Mouse (Mus musculus): ENCODE measurements at regions not wholly inside any gene's neighbourhood (a gene's known extent, or its start where the extent isn't known, plus 50 kb on each side); places are given as distances from the start of the nearest gene placed in this dataset.

- no peaks in the 10 kb centered on the region for H3K27me3 ChIP-seq
- no peak for ATAC-seq (replicated peaks)
- H3K4me2 ChIP-seq (replicated peaks), result no peak overlapping the region
- H3K36me3 ChIP-seq, result no peaks in the 10 kb centered on the region
- H3K9me3 ChIP-seq, result no peaks in the 10 kb centered on the region
- WGBS, result 94% methylated on average over 14 of the region's 14 CpGs
- H3K4me1 ChIP-seq, result no peaks in the 10 kb centered on the region
- H3K9ac ChIP-seq (replicated peaks), result no peak overlapping the region
- H3K4me3 ChIP-seq, result no peak overlapping the region
- no peak overlapping the region for H3K27ac ChIP-seq (replicated peaks)
Measured at GRCm38 (mm10) chr7:74719321-74719720, 164.7 kb upstream of the Slco3a1 start.

- no peak; the same call in 1 of the 2 replicates for ATAC-seq (replicated peaks)
- Histone ChIP-seq H3K4me2 (replicated peaks) (no peak overlapping the region), H3K27ac (replicated peaks) (no peak overlapping the region), H3K36me3 (no peaks in the 10 kb centered on the region), H3K4me1 (peaks cover 16% of the 10 kb centered on the region), H3K9me3 (no peaks in the 10 kb centered on the region), H3K27me3 (no peaks in the 10 kb centered on the region), H3K4me3 (no peak overlapping the region), H3K9ac (replicated peaks) (no peak overlapping the region)
- WGBS, result 12% methylated on average over 7 of the region's 7 CpGs
Measured at GRCm38 (mm10) chr7:74709993-74710581, 155.5 kb upstream of the Slco3a1 start.

GRCm38 (mm10) chr7:74709006-74709405 is 154.4 kb upstream of the Slco3a1 start:
- 51% methylated on average over 5 of the region's 5 CpGs for WGBS
- peaks cover 16% of the 10 kb centered on the region for H3K4me1 ChIP-seq
- no peak overlapping the region for H3K9ac ChIP-seq (replicated peaks)
- peak; percentile 58; the same call in 1 of the 2 replicates for ATAC-seq (replicated peaks)
- H3K4me3 ChIP-seq, result no peak overlapping the region
- H3K9me3 ChIP-seq, result no peaks in the 10 kb centered on the region
- H3K4me2 ChIP-seq (replicated peaks), result no peak overlapping the region
- H3K27me3 ChIP-seq, result no peaks in the 10 kb centered on the region
- no peak overlapping the region; the same call in 1 of the 2 replicates for H3K27ac ChIP-seq (replicated peaks)
- H3K36me3 ChIP-seq, result no peaks in the 10 kb centered on the region

DNA sequence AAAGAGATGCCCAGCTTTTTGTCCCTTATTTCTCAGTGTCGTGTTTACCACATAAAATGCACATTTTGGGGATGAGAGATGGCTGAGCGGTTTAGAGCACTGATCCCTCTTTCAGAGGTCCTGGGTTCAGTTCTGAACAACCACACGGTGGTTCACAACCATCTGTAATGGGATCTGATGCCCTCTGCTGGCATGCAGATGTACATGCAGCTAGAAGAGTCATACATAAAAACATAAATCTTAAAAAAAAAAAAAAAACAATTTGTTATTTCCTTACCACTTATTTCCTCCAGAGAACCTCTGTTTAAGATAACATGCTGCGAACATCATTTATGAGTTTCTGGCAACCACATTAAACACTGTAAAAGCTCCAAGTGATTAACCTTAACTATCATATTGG is 149.0 kb upstream of the Slco3a1 start:
- no peak for ATAC-seq (replicated peaks)
- no peaks in the 10 kb centered on the region for H3K36me3 ChIP-seq
- H3K27me3 ChIP-seq, result no peaks in the 10 kb centered on the region
- no peaks in the 10 kb centered on the region for H3K9me3 ChIP-seq
- no peak overlapping the region for H3K9ac ChIP-seq (replicated peaks)
- no peak overlapping the region for H3K4me2 ChIP-seq (replicated peaks)
- H3K4me1 ChIP-seq, result peaks cover 2% of the 10 kb centered on the region; the same call in 1 of the 2 replicates
- H3K27ac ChIP-seq (replicated peaks), result no peak overlapping the region
- WGBS, result 76% methylated on average over 4 of the region's 4 CpGs
- H3K4me3 ChIP-seq, result no peak overlapping the region

GRCm38 (mm10) chr7:74697794-74698354 is 143.3 kb upstream of the Slco3a1 start:
- WGBS, result 67% methylated on average over 3 of the region's 3 CpGs
- H3K9ac ChIP-seq (replicated peaks), result no peak overlapping the region
- H3K27ac ChIP-seq (replicated peaks), result no peak overlapping the region
- no peak overlapping the region for H3K4me3 ChIP-seq
- no peaks in the 10 kb centered on the region for H3K9me3 ChIP-seq
- no peak overlapping the region for H3K4me2 ChIP-seq (replicated peaks)
- no peaks in the 10 kb centered on the region for H3K36me3 ChIP-seq
- H3K4me1 ChIP-seq, result no peaks in the 10 kb centered on the region
- no peak for ATAC-seq (replicated peaks)
- no peaks in the 10 kb centered on the region for H3K27me3 ChIP-seq

GRCm38 (mm10) chr7:74696286-74696685 is 141.7 kb upstream of the Slco3a1 start:
- no peaks in the 10 kb centered on the region for H3K4me1 ChIP-seq
- 90% methylated on average over 4 of the region's 4 CpGs for WGBS
- no peak overlapping the region for H3K4me3 ChIP-seq
- H3K9me3 ChIP-seq, result no peaks in the 10 kb centered on the region
- H3K27ac ChIP-seq (replicated peaks), result no peak overlapping the region
- no peaks in the 10 kb centered on the region for H3K27me3 ChIP-seq
- H3K4me2 ChIP-seq (replicated peaks), result no peak overlapping the region
- H3K9ac ChIP-seq (replicated peaks), result no peak overlapping the region
- ATAC-seq (replicated peaks), result no peak
- H3K36me3 ChIP-seq, result no peaks in the 10 kb centered on the region

DNA sequence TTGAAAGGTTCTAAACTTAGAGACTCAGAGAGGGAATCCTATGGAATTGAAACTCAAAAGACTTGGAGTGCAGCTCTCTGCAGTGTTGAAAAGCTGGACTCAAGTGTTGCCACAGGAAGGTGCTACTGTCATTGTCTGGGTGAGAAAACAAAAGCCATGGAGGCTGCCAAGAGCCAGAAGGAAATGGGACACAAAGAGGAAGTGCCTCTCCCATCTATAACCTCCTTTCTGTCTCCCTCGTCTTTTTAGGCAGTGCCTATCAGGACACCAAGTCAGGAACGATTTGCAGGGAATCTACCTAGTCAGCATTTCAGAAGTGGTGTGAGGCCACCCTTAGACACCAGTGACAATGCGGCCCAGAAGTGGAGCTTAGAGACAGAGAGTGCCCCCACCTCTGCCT is 138.5 kb upstream of the Slco3a1 start:
- no peak overlapping the region for H3K4me2 ChIP-seq (replicated peaks)
- ATAC-seq (replicated peaks), result no peak
- WGBS, result 68% methylated on average over 3 of the region's 3 CpGs
- no peaks in the 10 kb centered on the region for H3K9me3 ChIP-seq
- H3K9ac ChIP-seq (replicated peaks), result no peak overlapping the region
- H3K36me3 ChIP-seq, result no peaks in the 10 kb centered on the region
- no peak overlapping the region for H3K27ac ChIP-seq (replicated peaks)
- H3K4me3 ChIP-seq, result no peak overlapping the region
- H3K4me1 ChIP-seq, result peaks cover 4% of the 10 kb centered on the region
- H3K27me3 ChIP-seq, result no peaks in the 10 kb centered on the region

DNA sequence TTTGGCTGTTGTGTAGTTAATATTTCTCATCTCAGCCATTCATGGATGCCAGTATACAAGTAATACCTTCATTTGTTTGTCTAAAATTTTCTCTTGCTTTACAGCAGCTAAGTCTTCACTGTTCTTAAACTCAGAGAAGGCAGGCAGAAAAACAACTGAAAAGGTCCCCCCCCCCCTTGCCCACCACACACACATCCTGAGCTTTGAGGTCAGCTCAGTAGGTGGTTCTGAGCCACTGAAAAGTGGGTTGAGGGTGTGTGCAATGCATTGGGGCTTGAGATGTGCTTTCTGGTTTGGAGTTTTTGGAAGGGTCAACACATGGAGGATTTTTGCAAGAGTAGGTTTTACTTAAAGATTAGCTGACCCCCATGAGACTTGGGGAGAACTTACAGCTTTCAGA is 136.1 kb upstream of the Slco3a1 start:
- H3K27ac ChIP-seq (replicated peaks), result no peak overlapping the region
- H3K9ac ChIP-seq (replicated peaks), result no peak overlapping the region
- no peaks in the 10 kb centered on the region for H3K27me3 ChIP-seq
- ATAC-seq (replicated peaks), result no peak
- H3K4me2 ChIP-seq (replicated peaks), result no peak overlapping the region
- peaks cover 14% of the 10 kb centered on the region for H3K4me1 ChIP-seq
- H3K36me3 ChIP-seq, result no peaks in the 10 kb centered on the region
- no peak overlapping the region for H3K4me3 ChIP-seq
- H3K9me3 ChIP-seq, result no peaks in the 10 kb centered on the region

DNA sequence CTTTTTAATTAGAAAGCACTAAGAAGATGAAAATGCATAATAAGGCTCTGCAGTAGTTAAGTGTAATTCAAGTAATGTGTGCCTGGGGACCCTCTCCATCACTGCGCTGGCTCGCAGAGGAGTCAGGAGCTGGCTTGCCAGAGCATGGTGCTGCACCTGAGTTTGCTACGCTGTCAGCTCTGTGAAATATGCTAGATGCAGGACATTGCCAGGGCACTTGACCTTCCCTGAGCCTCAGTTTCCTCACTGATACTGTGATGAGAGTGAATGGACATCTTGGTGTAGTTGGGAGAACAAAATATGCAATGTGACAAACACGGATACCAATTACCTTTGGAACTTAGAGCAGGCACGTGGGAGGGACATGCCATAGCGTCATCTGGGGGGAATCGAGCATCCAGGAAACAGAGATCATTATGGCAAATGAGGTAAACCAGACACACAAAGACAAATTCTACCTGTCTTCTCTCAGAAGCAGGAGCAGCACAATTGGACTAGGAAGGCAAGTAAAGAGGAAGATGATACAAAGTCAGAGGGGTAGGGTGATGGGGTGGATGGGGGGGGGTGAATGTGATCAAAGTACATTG is 133.6 kb upstream of the Slco3a1 start:
- WGBS, result 23% methylated on average over 7 of the region's 7 CpGs
- ATAC-seq (replicated peaks), result no peak
- no peak overlapping the region for H3K27ac ChIP-seq (replicated peaks)

DNA sequence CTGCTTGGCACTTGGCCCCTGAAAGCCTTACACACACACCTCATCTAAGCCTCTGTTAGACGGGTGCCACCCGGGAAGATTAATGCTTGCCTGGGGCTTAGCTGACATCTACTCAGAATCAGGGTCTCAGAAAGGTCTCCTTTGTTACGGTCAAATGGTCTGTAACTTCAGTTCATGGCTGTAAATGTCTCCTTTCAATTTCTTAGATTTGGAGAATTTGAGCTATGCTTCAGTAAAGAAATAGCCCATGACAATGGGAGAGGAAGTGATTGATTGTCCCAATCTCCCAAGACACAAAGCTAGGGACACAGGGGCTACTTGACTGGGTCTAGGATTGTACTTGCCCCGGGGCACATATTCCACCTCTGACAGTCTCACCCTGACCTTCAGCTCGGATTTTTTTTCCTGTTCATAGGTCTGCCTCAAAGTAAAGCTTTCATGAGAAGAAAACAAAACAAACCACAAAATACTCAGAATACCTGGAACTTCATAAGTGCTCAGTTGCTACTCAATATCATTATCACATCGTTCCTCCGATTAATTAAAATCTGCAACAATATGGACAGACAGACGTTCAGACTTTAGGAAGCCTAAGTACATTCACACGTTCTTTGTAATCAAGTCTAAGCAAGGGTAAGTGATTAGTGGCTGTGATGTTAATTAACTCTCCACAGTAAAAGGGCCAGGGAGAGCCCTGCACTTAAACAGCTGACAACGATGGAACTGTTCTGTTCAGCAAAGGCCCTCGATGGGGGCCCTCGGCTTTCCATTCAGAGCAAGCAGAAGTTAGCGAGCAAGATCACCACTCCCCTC is 132.9 kb upstream of the Slco3a1 start:
- ATAC-seq (replicated peaks), result peak; percentile 93
- H3K9ac ChIP-seq (replicated peaks), result no peak overlapping the region
- H3K9me3 ChIP-seq, result no peaks in the 10 kb centered on the region
- H3K4me1 ChIP-seq, result peaks cover 14% of the 10 kb centered on the region
- no peaks in the 10 kb centered on the region for H3K27me3 ChIP-seq
- H3K27ac ChIP-seq (replicated peaks), result no peak overlapping the region
- WGBS, result 9% methylated on average over 13 of the region's 13 CpGs
- H3K36me3 ChIP-seq, result no peaks in the 10 kb centered on the region
- no peak overlapping the region for H3K4me2 ChIP-seq (replicated peaks)
- no peak overlapping the region for H3K4me3 ChIP-seq

More for the DNA sequence above, 133.6 kb upstream of the Slco3a1 start:
- no peaks in the 10 kb centered on the region for H3K27me3 ChIP-seq
- no peak overlapping the region for H3K9ac ChIP-seq (replicated peaks)
- H3K9me3 ChIP-seq, result no peaks in the 10 kb centered on the region
- H3K4me3 ChIP-seq, result no peak overlapping the region
- peaks cover 14% of the 10 kb centered on the region for H3K4me1 ChIP-seq
- H3K36me3 ChIP-seq, result no peaks in the 10 kb centered on the region
- H3K4me2 ChIP-seq (replicated peaks), result no peak overlapping the region

DNA sequence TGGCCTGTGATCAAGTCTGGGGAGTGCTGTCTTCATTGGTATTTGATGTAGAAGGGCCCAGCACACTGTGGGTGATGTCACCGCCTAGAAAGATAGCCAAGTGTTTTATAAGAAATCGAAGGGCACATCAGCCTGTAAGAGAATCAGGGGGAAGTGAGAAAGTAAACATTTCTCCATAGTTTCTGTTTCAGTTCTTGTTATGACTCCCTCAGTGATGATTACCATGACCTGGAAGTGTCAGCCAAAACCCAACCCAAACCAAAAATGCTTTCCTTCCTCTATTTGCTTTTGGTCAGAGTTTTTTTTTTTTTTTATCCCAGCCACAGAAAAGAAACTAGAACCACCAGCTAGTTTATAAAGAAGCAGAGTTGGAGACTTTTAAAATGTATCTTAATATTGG is 129.4 kb upstream of the Slco3a1 start:
- ATAC-seq (replicated peaks), result no peak
- Histone ChIP-seq H3K9ac (replicated peaks) (no peak overlapping the region), H3K4me1 (peaks cover 14% of the 10 kb centered on the region), H3K27me3 (no peaks in the 10 kb centered on the region), H3K36me3 (no peaks in the 10 kb centered on the region), H3K9me3 (no peaks in the 10 kb centered on the region), H3K27ac (replicated peaks) (no peak overlapping the region), H3K4me2 (replicated peaks) (no peak overlapping the region), H3K4me3 (no peak overlapping the region)
- WGBS, result 94% methylated on average over 2 of the region's 2 CpGs

GRCm38 (mm10) chr7:74673626-74674295 is 119.2 kb upstream of the Slco3a1 start:
- Histone ChIP-seq H3K27ac (replicated peaks) (no peak overlapping the region), H3K4me1 (no peaks in the 10 kb centered on the region), H3K9me3 (no peaks in the 10 kb centered on the region), H3K27me3 (no peaks in the 10 kb centered on the region), H3K36me3 (no peaks in the 10 kb centered on the region), H3K9ac (replicated peaks) (no peak overlapping the region), H3K4me3 (no peak overlapping the region), H3K4me2 (replicated peaks) (no peak overlapping the region)
- no peak for ATAC-seq (replicated peaks)
- WGBS, result 68% methylated on average over 4 of the region's 4 CpGs
